Mouse (Mus musculus) hindbrain, postnatal 0 days (tissue): Measurements from ENCODE around the gene Kcnq2. TPM values are rescaled to one million over a fixed set of nuclear protein-coding genes. Genes with fewer than 3 reads are reported as not detected.

ENCODE experiments used
- ATAC-seq: fragments of 200-750 bp; cut with Nextera tagmentation; 2 replicates; pipeline ENCODE4 v1.8.0; 2017; ENCODE audit warnings: mild to moderate bottlenecking, moderate TSS enrichment, moderate library complexity
- DNase-seq: peaks from one replicate; pipeline ENCODE4 v3.0.0-alpha.2; 2015; ENCODE audit warnings: low spot score
- H3K27ac ChIP-seq: fragments of 300-500 bp; sonication (generic); 2 replicates; pipeline ENCODE4 v1.5.1; 2014; ENCODE audit warnings: mild to moderate bottlenecking
- H3K27me3 ChIP-seq: fragments of 300-500 bp; sonication (generic); 2 replicates; pipeline ENCODE4 v1.6.1; 2014; ENCODE audit warnings: low read length, mixed read lengths; ENCODE audit not compliant: insufficient read depth
- H3K36me3 ChIP-seq: fragments of 300-500 bp; sonication (generic); 2 replicates; pipeline ENCODE4 v1.6.1; 2014; ENCODE audit warnings: low read length, mixed read lengths; ENCODE audit not compliant: insufficient read depth
- H3K4me1 ChIP-seq: fragments of 300-500 bp; sonication (generic); 2 replicates; pipeline ENCODE4 v1.6.1; 2014; ENCODE audit warnings: antibody characterized with exemption, low read length, mixed read lengths; ENCODE audit not compliant: insufficient read depth
- H3K4me2 ChIP-seq: fragments of 300-500 bp; sonication (generic); 2 replicates; pipeline ENCODE4 v1.6.1; 2014; ENCODE audit warnings: low read depth, mild to moderate bottlenecking, low read length, moderate library complexity, mixed read lengths
- H3K4me3 ChIP-seq: fragments of 300-500 bp; sonication (generic); 2 replicates; pipeline ENCODE4 v1.5.1; 2014; ENCODE audit warnings: low read length
- H3K9ac ChIP-seq: fragments of 300-500 bp; sonication (generic); replicated peaks from 2 replicates; pipeline ENCODE4 v1.6.1; 2014; ENCODE audit warnings: mild to moderate bottlenecking, low read length, moderate library complexity, mixed read lengths
- H3K9me3 ChIP-seq: fragments of 300-500 bp; sonication (generic); 2 replicates; pipeline ENCODE4 v1.6.1; 2016; ENCODE audit warnings: low read length, mixed read lengths
- CTCF ChIP-seq: IDR thresholded peaks from 2 replicates; pipeline ENCODE4 v1.5.1; 2016; ENCODE audit warnings: antibody characterized with exemption, control low read depth, low read depth
- WGBS: fragments of 180-500 bp; shearing (Covaris S2); extraction: QIAGEN DNeasy Blood & Tissue Kit; methylation state at CpG from one replicate; pipeline ENCODE4 v1.1.7; 2014; 5-methylcytosine and 5-hydroxymethylcytosine counted together
- polyA plus RNA-seq: library from polyadenylated mRNA; unstranded; fragments of >200 nt; fragmentation: Nextera tagmentation; extraction: Ambion mirVana; gene quantifications from 2 replicates; pipeline ENCODE4 v1.2.1, GENCODE M21; 2015
- total RNA-seq: library from RNA; depleted of rRNA; stranded (reverse); fragments of >200 nt; gene quantifications from 2 replicates; pipeline ENCODE4 v1.2.3, GENCODE M21; 2014

The Kcnq2 gene
- total and polyA plus RNA-seq, 2 experiments from 2014 or later = 34.6 to 142 TPM

DNA sequence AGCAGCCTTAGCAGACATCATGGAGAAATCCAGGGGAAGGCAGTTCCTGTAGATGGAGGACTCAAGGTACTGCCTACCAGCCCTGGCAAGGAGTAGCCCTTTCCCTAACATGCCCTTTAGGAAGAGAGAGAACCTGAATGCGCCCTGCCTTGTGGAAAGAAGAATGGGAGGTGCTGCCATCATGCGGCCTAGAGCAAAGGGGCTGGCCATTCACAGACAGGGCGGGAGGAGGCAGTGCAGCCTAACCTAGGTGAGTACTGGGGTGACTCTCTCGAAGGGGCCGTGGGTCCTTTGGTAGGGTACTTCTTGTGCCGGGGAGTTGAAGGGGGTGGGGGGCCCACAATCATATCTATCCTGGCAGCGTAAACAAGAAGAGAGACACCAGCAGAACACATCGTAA is 50.1 kb downstream of the Kcnq2 start:
- WGBS = 64% methylated on average over 8 of the region's 8 CpGs

GRCm38 (mm10) chr2:181083945-181084344 is 51.2 kb downstream of the Kcnq2 start:
- Histone ChIP-seq H3K4me1 (no peaks in the 10 kb centered on the region), H3K36me3 (peaks cover 10% of the 10 kb centered on the region; the same call in 1 of the 2 replicates), H3K4me2 (no peak overlapping the region), H3K9ac (no peak overlapping the region), H3K9me3 (no peaks in the 10 kb centered on the region), H3K4me3 (no peak overlapping the region), H3K27me3 (no peaks in the 10 kb centered on the region), H3K27ac (no peak overlapping the region)
- no peak for ATAC-seq
- 38% methylated on average over 4 of the region's 4 CpGs for WGBS
- peak; percentile 46 for DNase-seq
- TF ChIP-seq CTCF = no peak

More for the DNA sequence above, 50.1 kb downstream of the Kcnq2 start:
- no peaks in the 10 kb centered on the region for H3K4me1 ChIP-seq
- TF ChIP-seq CTCF = peak; percentile 58
- H3K4me3 ChIP-seq = no peak overlapping the region
- no peak overlapping the region for H3K9ac ChIP-seq
- H3K4me2 ChIP-seq = no peak overlapping the region
- H3K36me3 ChIP-seq = peaks cover 10% of the 10 kb centered on the region; the same call in 1 of the 2 replicates
- no peak for DNase-seq
- H3K27ac ChIP-seq = no peak overlapping the region
- ATAC-seq = no peak; the same call in 1 of the 2 replicates
- no peaks in the 10 kb centered on the region for H3K9me3 ChIP-seq
- no peaks in the 10 kb centered on the region for H3K27me3 ChIP-seq

GRCm38 (mm10) chr2:181080886-181081285 is 54.2 kb downstream of the Kcnq2 start:
- WGBS = 67% methylated on average over 5 of the region's 5 CpGs
- TF ChIP-seq CTCF = no peak
- Histone ChIP-seq H3K4me2 (no peak overlapping the region), H3K27me3 (no peaks in the 10 kb centered on the region), H3K36me3 (no peaks in the 10 kb centered on the region; the same call in 1 of the 2 replicates), H3K27ac (no peak overlapping the region), H3K9me3 (no peaks in the 10 kb centered on the region), H3K4me3 (no peak overlapping the region), H3K4me1 (no peaks in the 10 kb centered on the region), H3K9ac (no peak overlapping the region)
- DNase-seq (no peak), ATAC-seq (no peak)

GRCm38 (mm10) chr2:181079518-181079917 is 55.6 kb downstream of the Kcnq2 start:
- Histone ChIP-seq H3K9me3 (no peaks in the 10 kb centered on the region), H3K9ac (no peak overlapping the region), H3K4me1 (no peaks in the 10 kb centered on the region), H3K36me3 (no peaks in the 10 kb centered on the region; the same call in 1 of the 2 replicates), H3K4me3 (no peak overlapping the region), H3K27ac (no peak overlapping the region), H3K27me3 (no peaks in the 10 kb centered on the region), H3K4me2 (no peak overlapping the region)
- no peak for DNase-seq
- 78% methylated on average over 2 of the region's 2 CpGs for WGBS
- no peak for ATAC-seq
- TF ChIP-seq CTCF = no peak

DNA sequence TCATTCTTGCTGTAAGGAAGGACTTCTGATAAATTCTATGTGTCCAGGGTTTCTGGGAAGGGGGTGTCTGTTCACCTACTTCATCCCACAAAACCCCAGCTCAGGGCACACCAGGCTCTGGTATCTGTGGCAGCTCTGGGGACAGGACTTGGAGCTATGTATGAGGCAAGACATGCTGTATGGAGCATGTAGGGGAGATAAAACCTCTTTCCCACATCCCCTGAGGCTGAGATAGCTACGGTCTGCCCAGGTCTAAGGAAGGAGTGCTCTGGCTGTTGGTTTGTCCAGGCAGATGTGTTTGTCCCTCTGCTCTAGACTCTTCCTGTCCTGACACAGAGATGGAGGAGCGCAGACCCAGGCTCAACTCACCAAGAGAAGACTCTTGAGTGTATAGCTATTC is 56.2 kb downstream of the Kcnq2 start:
- H3K4me1 ChIP-seq = no peaks in the 10 kb centered on the region
- H3K36me3 ChIP-seq = no peaks in the 10 kb centered on the region; the same call in 1 of the 2 replicates
- H3K27me3 ChIP-seq = no peaks in the 10 kb centered on the region
- ATAC-seq (no peak), DNase-seq (no peak)
- no peaks in the 10 kb centered on the region for H3K9me3 ChIP-seq
- WGBS = 84% methylated on average over 2 of the region's 2 CpGs
- H3K4me3 ChIP-seq = no peak overlapping the region
- H3K4me2 ChIP-seq = no peak overlapping the region
- TF ChIP-seq CTCF = no peak
- no peak overlapping the region for H3K27ac ChIP-seq
- no peak overlapping the region for H3K9ac ChIP-seq

DNA sequence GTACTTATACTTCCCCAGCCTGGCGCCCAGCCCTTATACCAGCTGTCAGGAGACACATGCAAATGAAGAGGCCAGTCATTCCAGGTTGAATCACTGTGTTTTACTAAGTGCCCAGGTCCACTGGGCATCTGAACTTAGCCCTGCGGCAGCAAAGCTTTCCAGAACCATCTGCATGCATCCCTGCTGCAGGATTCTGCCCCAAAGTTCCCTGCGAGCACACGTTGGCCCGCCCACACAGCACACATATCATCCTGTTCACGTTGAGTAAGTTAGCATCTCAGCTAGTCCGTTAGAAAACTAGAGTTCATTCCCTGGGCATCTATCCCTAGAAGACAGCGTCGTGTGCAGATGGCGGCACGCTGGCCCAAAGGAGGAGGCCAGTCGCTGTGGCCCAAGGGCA is 59.6 kb downstream of the Kcnq2 start:
- ATAC-seq (no peak), DNase-seq (no peak)
- Histone ChIP-seq H3K9me3 (no peaks in the 10 kb centered on the region), H3K4me2 (no peak overlapping the region), H3K9ac (no peak overlapping the region), H3K36me3 (no peaks in the 10 kb centered on the region), H3K27me3 (no peaks in the 10 kb centered on the region), H3K4me1 (no peaks in the 10 kb centered on the region), H3K4me3 (no peak overlapping the region), H3K27ac (no peak overlapping the region)
- WGBS = 76% methylated on average over 12 of the region's 12 CpGs
- no peak for TF ChIP-seq CTCF

DNA sequence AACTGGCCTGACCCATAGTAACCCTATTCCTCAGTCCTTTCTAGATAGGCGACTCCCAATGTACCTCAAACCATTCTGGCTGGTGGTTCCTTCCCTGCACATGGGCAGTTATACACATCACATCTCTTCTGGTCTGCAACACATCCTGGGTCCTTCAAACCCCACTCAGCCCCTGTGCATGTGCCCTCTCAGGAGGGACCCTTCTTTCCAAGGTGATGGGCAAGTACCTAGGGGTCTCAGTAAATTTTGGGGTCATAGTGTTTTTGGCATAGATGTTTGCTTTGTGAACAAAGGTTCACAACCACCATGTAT is 62.7 kb downstream of the Kcnq2 start:
- TF ChIP-seq CTCF = no peak
- ATAC-seq (peak; percentile 61), DNase-seq (no peak)
- no peaks in the 10 kb centered on the region for H3K27me3 ChIP-seq
- no peaks in the 10 kb centered on the region for H3K9me3 ChIP-seq
- no peak overlapping the region for H3K4me2 ChIP-seq
- no peak overlapping the region for H3K4me3 ChIP-seq
- no peaks in the 10 kb centered on the region for H3K4me1 ChIP-seq
- WGBS = 4% methylated on average over 1 of the region's 1 CpGs
- H3K36me3 ChIP-seq = no peaks in the 10 kb centered on the region
- no peak overlapping the region for H3K9ac ChIP-seq
- no peak overlapping the region for H3K27ac ChIP-seq
